Mouse (Mus musculus) testis, adult 2 months (tissue): ENCODE data around the gene Abcc5.

Experiments used
- CTCF ChIP-seq: fragments of 200-500 bp; IDR thresholded peaks from 2 replicates; pipeline ENCODE4 v1.5.1; 2012; ENCODE audit warnings: low read depth, mild to moderate bottlenecking, inconsistent platforms, low read length, moderate library complexity; ENCODE audit not compliant: control insufficient read depth, insufficient read depth, insufficient replicate concordance
- POLR2A ChIP-seq: fragments of 200-500 bp; IDR thresholded peaks from 2 replicates; pipeline ENCODE4 v1.6.1; 2012; ENCODE audit warnings: low read depth, mild to moderate bottlenecking, inconsistent platforms, low read length, moderate library complexity; ENCODE audit not compliant: control insufficient read depth

DNA sequence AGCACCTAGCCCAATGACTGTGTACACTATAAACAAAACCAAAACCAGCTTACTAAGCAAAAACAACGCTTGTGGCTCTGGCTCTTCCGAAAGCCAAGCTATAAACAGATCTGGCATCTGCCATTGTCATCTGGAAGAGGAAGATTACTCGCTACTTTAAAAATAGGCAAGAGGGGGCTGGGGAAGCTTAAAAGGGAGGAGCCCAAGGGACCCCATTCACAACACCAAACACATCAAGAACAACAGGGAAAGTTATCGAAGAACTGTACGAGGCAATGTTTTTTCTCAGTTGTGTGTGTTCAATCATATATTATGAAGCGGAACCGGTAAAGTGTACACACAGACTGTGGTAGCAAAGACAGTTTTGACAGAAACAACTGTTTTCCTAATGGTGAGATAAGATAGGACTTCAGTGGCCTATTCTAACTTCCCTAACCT is 1.9 kb downstream of the Abcc5 start:
- TF ChIP-seq CTCF (no peak), POLR2A (no peak)
